Mouse (Mus musculus): ENCODE measurements at regions not wholly inside any gene's neighbourhood (a gene's known extent, or its start where the extent isn't known, plus 50 kb on each side); places are given as distances from the start of the nearest gene placed in this dataset.
"Not testable (repeated sequence)": the region's sequence is repeated elsewhere in the genome, so short reads cannot be mapped to it uniquely, and the experiment has no call there.

GRCm38 (mm10) chr9:3116311-3116710 lies 79.6 kb downstream of the Gm10715 start:
- not testable (repeated sequence) for DNase-seq (ENCODE audit: low read depth in 2 of 2, low spot score in 2 of 2)

GRCm38 (mm10) chr9:3161181-3161580 lies 124.5 kb downstream of the Gm10715 start:
- no peak for DNase-seq (ENCODE audit: low read depth in 2 of 2, low spot score in 2 of 2)

GRCm38 (mm10) chr9:3184343-3184742 lies 147.7 kb downstream of the Gm10715 start:
- DNase-seq (ENCODE audit: low read depth in 2 of 2, low spot score in 2 of 2), result no peak

- DNase-seq (ENCODE audit: low read depth in 2 of 2, low spot score in 2 of 2), result no peak
These were observed 135.6 kb upstream of the Alkbh8 start for GRCm38 (mm10) chr9:3199151-3200018.

- not testable (repeated sequence) for DNase-seq (ENCODE audit: low read depth in 2 of 2, low spot score in 2 of 2)
These were observed 135.0 kb upstream of the Alkbh8 start for GRCm38 (mm10) chr9:3200019-3200347.

- not testable (repeated sequence) for DNase-seq (ENCODE audit: low read depth in 2 of 2, low spot score in 2 of 2)
These were observed 126.8 kb upstream of the Alkbh8 start for GRCm38 (mm10) chr9:3208120-3208519.

GRCm38 (mm10) chr9:3258396-3259300 lies 76.3 kb upstream of the Alkbh8 start:
- DNase-seq (ENCODE audit: low read depth in 2 of 2, low spot score in 2 of 2), result peak; percentile 53 to 67

GRCm38 (mm10) chr9:3260181-3260580 lies 74.8 kb upstream of the Alkbh8 start:
- no peak for DNase-seq (ENCODE audit: low read depth in 2 of 2, low spot score in 2 of 2)

GRCm38 (mm10) chr9:3260860-3261259 lies 74.1 kb upstream of the Alkbh8 start:
- no peak for DNase-seq (ENCODE audit: low read depth in 2 of 2, low spot score in 2 of 2)

GRCm38 (mm10) chr9:3264467-3264866 lies 70.5 kb upstream of the Alkbh8 start:
- no peak for DNase-seq (ENCODE audit: low read depth in 2 of 2, low spot score in 2 of 2)

- DNase-seq (ENCODE audit: low read depth in 2 of 2, low spot score in 2 of 2), result not testable (repeated sequence)
These were observed 54.4 kb upstream of the Alkbh8 start for GRCm38 (mm10) chr9:3280496-3280895.

GRCm38 (mm10) chr9:3281906-3282305 lies 53.0 kb upstream of the Alkbh8 start:
- DNase-seq (ENCODE audit: low read depth in 2 of 2, low spot score in 2 of 2), result not testable (repeated sequence)

GRCm38 (mm10) chr9:3283381-3283780 lies 51.6 kb upstream of the Alkbh8 start:
- DNase-seq (ENCODE audit: low read depth in 2 of 2, low spot score in 2 of 2), result not testable (repeated sequence)

All from CD8-positive naive resting alpha-beta T cell, adult 2 months (primary cell).